Mouse (Mus musculus): ENCODE results near the gene Acot7.

GRCm38 (mm10) chr4:152296874-152297861, 119.2 kb downstream of the Acot7 start, which contains the start of gene Icmt:
- TF ChIP-seq POLR2A (IDR thresholded peaks at IDR 0.05; ENCODE audit: insufficient read length, low read depth), result peak; percentile 77
- peak in 1 of 3 experiments; percentile 21 for TF ChIP-seq MYOD1 (IDR thresholded peaks at IDR 0.05; ENCODE audit: control insufficient read depth in 1 of 3, insufficient read length in 2 of 3, low read depth in 2 of 3)
- peak; percentile 75 for TF ChIP-seq POLR2AphosphoS2 (IDR thresholded peaks at IDR 0.05; ENCODE audit: insufficient read length, low read depth)
- no peak for TF ChIP-seq USF1 (IDR thresholded peaks at IDR 0.05; ENCODE audit: low read depth)
- no peak for TF ChIP-seq CEBPB (IDR thresholded peaks at IDR 0.05; ENCODE audit: insufficient read depth, poor library complexity, severe bottlenecking)
- TF ChIP-seq MAX (IDR thresholded peaks at IDR 0.05; ENCODE audit: low read depth), result no peak
- TF ChIP-seq MYOG (IDR thresholded peaks at IDR 0.05; ENCODE audit: control insufficient read depth in 1 of 3, insufficient read depth in 1 of 3, insufficient read length in 2 of 3, low read depth in 2 of 3), result peak in 1 of 3 experiments; percentile 45
- no peak for TF ChIP-seq SRF (IDR thresholded peaks at IDR 0.05; ENCODE audit: control insufficient read depth, insufficient read length, low read depth)
- TF ChIP-seq E2F4 (IDR thresholded peaks at IDR 0.05; ENCODE audit: insufficient read depth), result no peak

Data from myocyte (in vitro differentiated cells).